Mouse (Mus musculus): ENCODE measurements around the gene Abcb1b. TPM values are rescaled to one million over a fixed set of nuclear protein-coding genes. Genes with fewer than 3 reads are reported as not detected.
A peak's percentile ranks its signal among the peaks of the same experiment; 100 is the strongest.

Gene Abcb1b
- total and polyA plus RNA-seq, 2 experiments from 2014 or later, result 0.44 to 1.2 TPM

- 0 out of 2 replicates have a peak overlapping the region, but pooled peaks have one; percentile 51 for H3K9ac ChIP-seq (replicated peaks; ENCODE audit: low read length, poor library complexity, severe bottlenecking)
- peak; percentile 9 for DNase-seq (ENCODE audit: low spot score)
- no peaks in the 10 kb centered on the region for H3K4me1 ChIP-seq (ENCODE audit: insufficient read depth, low read length)
- WGBS, result 5% methylated on average over 15 of the region's 15 CpGs
- no peaks in the 10 kb centered on the region for H3K27me3 ChIP-seq (ENCODE audit: insufficient read depth, low read length)
- no peak overlapping the region for H3K27ac ChIP-seq (ENCODE audit: low read depth, low read length)
- H3K4me2 ChIP-seq (ENCODE audit: low read depth, low read length, poor library complexity, severe bottlenecking), result peak overlapping the region; percentile 96
- peak overlapping the region; percentile 52 for H3K4me3 ChIP-seq (ENCODE audit: low read depth, low read length)
- no peak for TF ChIP-seq CTCF (IDR thresholded peaks at IDR 0.05)
- H3K9me3 ChIP-seq (ENCODE audit: low read length), result no peaks in the 10 kb centered on the region
- H3K36me3 ChIP-seq (ENCODE audit: insufficient read depth, low read length), result no peaks in the 10 kb centered on the region
- no peak; the same call in 1 of the 2 replicates for ATAC-seq (ENCODE audit: low FRiP score)
Measured at GRCm38 (mm10) chr5:8894104-8894425, 96.1 kb downstream of the Abcb1b start.

- DNase-seq (ENCODE audit: low spot score) (no peak), ATAC-seq (ENCODE audit: low FRiP score) (no peak)
- no peaks in the 10 kb centered on the region for H3K9me3 ChIP-seq (ENCODE audit: low read length)
- H3K36me3 ChIP-seq (ENCODE audit: insufficient read depth, low read length), result no peaks in the 10 kb centered on the region
- H3K4me1 ChIP-seq (ENCODE audit: insufficient read depth, low read length), result no peaks in the 10 kb centered on the region
- H3K27me3 ChIP-seq (ENCODE audit: insufficient read depth, low read length), result no peaks in the 10 kb centered on the region
- WGBS, result 81% methylated on average over 15 of the region's 15 CpGs
- TF ChIP-seq CTCF (IDR thresholded peaks at IDR 0.05), result no peak
- no peak overlapping the region for H3K4me3 ChIP-seq (ENCODE audit: low read depth, low read length)
- peak overlapping the region; percentile 96; the same call in 1 of the 2 replicates for H3K4me2 ChIP-seq (ENCODE audit: low read depth, low read length, poor library complexity, severe bottlenecking)
- H3K9ac ChIP-seq (replicated peaks; ENCODE audit: low read length, poor library complexity, severe bottlenecking), result no peak overlapping the region
- no peak overlapping the region for H3K27ac ChIP-seq (ENCODE audit: low read depth, low read length)
Measured at GRCm38 (mm10) chr5:8894641-8895490, 96.9 kb downstream of the Abcb1b start.

GRCm38 (mm10) chr5:8896198-8896597, 98.3 kb downstream of the Abcb1b start:
- H3K27ac ChIP-seq (ENCODE audit: low read depth, low read length), result no peak overlapping the region
- no peak overlapping the region for H3K9ac ChIP-seq (replicated peaks; ENCODE audit: low read length, poor library complexity, severe bottlenecking)
- H3K9me3 ChIP-seq (ENCODE audit: low read length), result no peaks in the 10 kb centered on the region
- H3K4me3 ChIP-seq (ENCODE audit: low read depth, low read length), result no peak overlapping the region
- WGBS, result 88% methylated on average over 1 of the region's 1 CpGs
- H3K4me1 ChIP-seq (ENCODE audit: insufficient read depth, low read length), result no peaks in the 10 kb centered on the region
- no peak for TF ChIP-seq CTCF (IDR thresholded peaks at IDR 0.05)
- H3K4me2 ChIP-seq (ENCODE audit: low read depth, low read length, poor library complexity, severe bottlenecking), result no peak overlapping the region
- no peaks in the 10 kb centered on the region for H3K36me3 ChIP-seq (ENCODE audit: insufficient read depth, low read length)
- ATAC-seq (ENCODE audit: low FRiP score), result no peak
- no peak for DNase-seq (ENCODE audit: low spot score)
- H3K27me3 ChIP-seq (ENCODE audit: insufficient read depth, low read length), result no peaks in the 10 kb centered on the region

- Histone ChIP-seq H3K9ac (replicated peaks; ENCODE audit: low read length, poor library complexity, severe bottlenecking) (no peak overlapping the region), H3K4me1 (ENCODE audit: insufficient read depth, low read length) (no peaks in the 10 kb centered on the region), H3K4me2 (ENCODE audit: low read depth, low read length, poor library complexity, severe bottlenecking) (no peak overlapping the region), H3K9me3 (ENCODE audit: low read length) (no peaks in the 10 kb centered on the region), H3K4me3 (ENCODE audit: low read depth, low read length) (no peak overlapping the region), H3K27ac (ENCODE audit: low read depth, low read length) (no peak overlapping the region), H3K36me3 (ENCODE audit: insufficient read depth, low read length) (no peaks in the 10 kb centered on the region), H3K27me3 (ENCODE audit: insufficient read depth, low read length) (no peaks in the 10 kb centered on the region)
- 71% methylated on average over 3 of the region's 3 CpGs for WGBS
- TF ChIP-seq CTCF (IDR thresholded peaks at IDR 0.05), result no peak
- DNase-seq (ENCODE audit: low spot score) (no peak), ATAC-seq (ENCODE audit: low FRiP score) (no peak)
Measured at GRCm38 (mm10) chr5:8898246-8898645, 100.3 kb downstream of the Abcb1b start.

- Histone ChIP-seq H3K4me1 (ENCODE audit: insufficient read depth, low read length) (no peaks in the 10 kb centered on the region), H3K27me3 (ENCODE audit: insufficient read depth, low read length) (no peaks in the 10 kb centered on the region), H3K9me3 (ENCODE audit: low read length) (no peaks in the 10 kb centered on the region), H3K27ac (ENCODE audit: low read depth, low read length) (no peak overlapping the region), H3K4me2 (ENCODE audit: low read depth, low read length, poor library complexity, severe bottlenecking) (no peak overlapping the region), H3K9ac (replicated peaks; ENCODE audit: low read length, poor library complexity, severe bottlenecking) (no peak overlapping the region), H3K36me3 (ENCODE audit: insufficient read depth, low read length) (no peaks in the 10 kb centered on the region), H3K4me3 (ENCODE audit: low read depth, low read length) (no peak overlapping the region)
- WGBS, result 84% methylated on average over 1 of the region's 1 CpGs
- ATAC-seq (ENCODE audit: low FRiP score), result no peak
- DNase-seq (ENCODE audit: low spot score), result no peak
- TF ChIP-seq CTCF (IDR thresholded peaks at IDR 0.05), result no peak
Measured at GRCm38 (mm10) chr5:8901001-8901400, 103.1 kb downstream of the Abcb1b start.

- no peak overlapping the region for H3K9ac ChIP-seq (replicated peaks; ENCODE audit: low read length, poor library complexity, severe bottlenecking)
Measured at GRCm38 (mm10) chr5:8902141-8902817, 104.3 kb downstream of the Abcb1b start.

More at GRCm38 (mm10) chr5:8902141-8902817, 104.3 kb downstream of the Abcb1b start:
- 49% methylated on average over 6 of the region's 6 CpGs for WGBS
- DNase-seq (ENCODE audit: low spot score), result no peak
- H3K27me3 ChIP-seq (ENCODE audit: insufficient read depth, low read length), result no peaks in the 10 kb centered on the region
- ATAC-seq (ENCODE audit: low FRiP score), result no peak
- no peak overlapping the region for H3K4me3 ChIP-seq (ENCODE audit: low read depth, low read length)
- no peaks in the 10 kb centered on the region for H3K4me1 ChIP-seq (ENCODE audit: insufficient read depth, low read length)
- TF ChIP-seq CTCF (IDR thresholded peaks at IDR 0.05), result no peak
- H3K4me2 ChIP-seq (ENCODE audit: low read depth, low read length, poor library complexity, severe bottlenecking), result no peak overlapping the region
- no peak overlapping the region for H3K27ac ChIP-seq (ENCODE audit: low read depth, low read length)
- H3K36me3 ChIP-seq (ENCODE audit: insufficient read depth, low read length), result no peaks in the 10 kb centered on the region
- H3K9me3 ChIP-seq (ENCODE audit: low read length), result no peaks in the 10 kb centered on the region

Data from midbrain, postnatal 0 days (tissue).